Comparison of ENCODE assay signal across 13 mouse cellular contexts in the genomic region with DNA sequence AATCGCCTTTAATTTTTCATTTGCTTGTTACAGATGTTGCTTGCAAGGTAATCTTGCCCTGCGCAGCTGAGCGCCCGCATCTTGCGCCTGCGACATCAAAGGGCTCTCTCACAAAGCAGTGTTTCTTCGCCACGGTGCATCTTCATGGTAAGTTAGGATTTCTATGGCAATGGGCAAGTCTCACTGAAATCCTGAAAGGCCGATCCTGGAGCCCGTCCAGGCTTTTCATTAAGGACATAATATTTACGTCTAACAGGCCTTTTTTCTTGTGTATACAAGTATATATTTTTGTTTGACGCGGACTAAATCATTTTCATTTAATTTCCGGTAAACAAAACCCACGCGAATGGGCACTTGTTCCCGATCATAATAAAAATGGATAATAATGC. TPM values are rescaled to one million over a fixed set of nuclear protein-coding genes. Genes with fewer than 3 reads are reported as not detected.
DNase-seq lines count a peak whose midpoint lies in the region; ATAC-seq lines count a peak whose summit lies in the region.
"Had no signal": no experiment of that assay in that cellular context is flagged by ENCODE, and none has a peak within 500 bp of the region (broad histone marks: within the 10 kb centered on the region; RNA-seq: fewer than 3 reads in every experiment).

No protein-coding gene starts in this region.

- peak; percentile 9 for DNase-seq in heart, adult 11 months
- DNase-seq in heart, adult 8-10 months (ENCODE audit: low spot score), result no peak
- peak; percentile 76 for DNase-seq in embryo, embryonic 11 days
- peak; percentile 74 for DNase-seq in hindbrain, embryonic 14.5 days (ENCODE audit: low spot score)
- peak; percentile 69 for DNase-seq in neural tube, embryonic 10.5 days (ENCODE audit: extremely low spot score, low spot score)
- DNase-seq in lung, postnatal 14 days, result no peak
- DNase-seq in adrenal gland, postnatal 10 days, result no peak
- DNase-seq: kidney, adult 8-10 months; layer of hippocampus, adult 9-11 months; liver, postnatal 0 days; thymus, postnatal 25 days had no signal

- no peaks in the 10 kb centered on the region for H3K9me3 ChIP-seq in hindbrain, embryonic 14.5 days (ENCODE audit: control insufficient read depth, low read length)
- H3K9me3 ChIP-seq: heart, embryonic 13.5 days had no signal

- peak overlapping the region; percentile 12; the same call in 1 of the 2 replicates for H3K4me3 ChIP-seq in hindbrain, embryonic 14.5 days (replicated peaks; ENCODE audit: low read length)
- H3K4me3 ChIP-seq: heart, embryonic 13.5 days had no signal

- no peak for ATAC-seq in hindbrain, embryonic 14.5 days (ENCODE audit: low FRiP score)
- no peak for ATAC-seq in megakaryocyte-erythroid progenitor cell, adult 5-6 weeks (replicated peaks; ENCODE audit: low FRiP score, low TSS enrichment, poor library complexity, severe bottlenecking)
- ATAC-seq: liver, postnatal 0 days had no signal

- H3K27me3 ChIP-seq in hindbrain, embryonic 14.5 days (ENCODE audit: control insufficient read depth, insufficient read depth, low read length), result peaks cover 88% of the 10 kb centered on the region

- no peaks in the 10 kb centered on the region for H3K4me1 ChIP-seq in hindbrain, embryonic 14.5 days (replicated peaks; ENCODE audit: control insufficient read depth, insufficient read depth, low read length)

- peak overlapping the region; percentile 48 for H3K9ac ChIP-seq in hindbrain, embryonic 14.5 days
- H3K9ac ChIP-seq: heart, embryonic 13.5 days; liver, postnatal 0 days had no signal

- WGBS in hindbrain, embryonic 14.5 days, result 3% methylated on average over 17 of the region's 17 CpGs

- peak overlapping the region; percentile 93 for H3K27ac ChIP-seq in hindbrain, embryonic 14.5 days
- H3K27ac ChIP-seq: heart, embryonic 13.5 days had no signal

- H3K36me3 ChIP-seq in hindbrain, embryonic 14.5 days (replicated peaks; ENCODE audit: control insufficient read depth, insufficient read depth), result no peaks in the 10 kb centered on the region
- H3K36me3 ChIP-seq: heart, embryonic 13.5 days had no signal

- H3K4me2 ChIP-seq in hindbrain, embryonic 14.5 days (replicated peaks), result peak overlapping the region; percentile 47
- H3K4me2 ChIP-seq: heart, embryonic 13.5 days had no signal

RNA-seq across cellular contexts. Expression of a gene that starts 20.9 kb away (rescaled TPM):
- total RNA-seq in heart, adult 8-10 months (2022), result under 1 TPM in 1 of 4 experiments, not detected in 3; 0.06 TPM
- 21.4 and 25.1 TPM in 2 replicates for polyA plus RNA-seq in hindbrain, embryonic 14.5 days (2014; fragmentation: Nextera tagmentation; extraction: Ambion mirVana)
- total RNA-seq in megakaryocyte-erythroid progenitor cell, adult 5-6 weeks (2014; fragmentation: Nextera tagmentation), result not detected in 2 replicates
- not detected in 2 replicates for total RNA-seq in megakaryocyte-erythroid progenitor cell, adult 5-6 weeks (2017)
- total RNA-seq in adrenal gland, postnatal 10 days (2021), result under 1 TPM; 0.18 to 0.51 TPM
- polyA plus RNA-seq: heart, embryonic 13.5 days; liver, postnatal 0 days had no signal

RNA-seq across cellular contexts. Expression of a gene that starts 24.3 kb away (rescaled TPM):
- total RNA-seq in heart, adult 8-10 months (2022), result not detected
- polyA plus RNA-seq in hindbrain, embryonic 14.5 days (2014; fragmentation: Nextera tagmentation; extraction: Ambion mirVana), result 47.8 and 54.9 TPM in 2 replicates
- total RNA-seq in megakaryocyte-erythroid progenitor cell, adult 5-6 weeks (2014; fragmentation: Nextera tagmentation), result not detected in 2 replicates
- total RNA-seq in megakaryocyte-erythroid progenitor cell, adult 5-6 weeks (2017), result not detected in 2 replicates
- total RNA-seq in adrenal gland, postnatal 10 days (2021), result not detected
- polyA plus RNA-seq: heart, embryonic 13.5 days; liver, postnatal 0 days had no signal

Comparison
In these comparisons a context has a peak if more than half of its experiments do, and no peak if none do; other contexts are left out.
1. DNase-seq: peak in heart, adult 11 months (single experiment), embryo, embryonic 11 days (single experiment), hindbrain, embryonic 14.5 days (single experiment) and neural tube, embryonic 10.5 days (single experiment); none in heart, adult 8-10 months (single experiment), lung, postnatal 14 days (single experiment) and adrenal gland, postnatal 10 days (single experiment).